Mouse (Mus musculus): Measurements from ENCODE around the gene Zbtb38. TPM values are rescaled to one million over a fixed set of nuclear protein-coding genes. Genes with fewer than 3 reads are reported as not detected.

Zbtb38 gene
- total RNA-seq, 2 experiments from 2014 or later, result 57.9 to 65.3 TPM

GRCm38 (mm10) chr9:96721163-96721799 is 31.4 kb downstream of the Zbtb38 start:
- no peak overlapping the region for H3K4me3 ChIP-seq
- no peak for DNase-seq (ENCODE audit: low spot score in 2 of 2)
- no peak for TF ChIP-seq CTCF (conservative IDR thresholded peaks at IDR 0.05)
- peak overlapping the region; percentile 98 for H3K27ac ChIP-seq

DNA sequence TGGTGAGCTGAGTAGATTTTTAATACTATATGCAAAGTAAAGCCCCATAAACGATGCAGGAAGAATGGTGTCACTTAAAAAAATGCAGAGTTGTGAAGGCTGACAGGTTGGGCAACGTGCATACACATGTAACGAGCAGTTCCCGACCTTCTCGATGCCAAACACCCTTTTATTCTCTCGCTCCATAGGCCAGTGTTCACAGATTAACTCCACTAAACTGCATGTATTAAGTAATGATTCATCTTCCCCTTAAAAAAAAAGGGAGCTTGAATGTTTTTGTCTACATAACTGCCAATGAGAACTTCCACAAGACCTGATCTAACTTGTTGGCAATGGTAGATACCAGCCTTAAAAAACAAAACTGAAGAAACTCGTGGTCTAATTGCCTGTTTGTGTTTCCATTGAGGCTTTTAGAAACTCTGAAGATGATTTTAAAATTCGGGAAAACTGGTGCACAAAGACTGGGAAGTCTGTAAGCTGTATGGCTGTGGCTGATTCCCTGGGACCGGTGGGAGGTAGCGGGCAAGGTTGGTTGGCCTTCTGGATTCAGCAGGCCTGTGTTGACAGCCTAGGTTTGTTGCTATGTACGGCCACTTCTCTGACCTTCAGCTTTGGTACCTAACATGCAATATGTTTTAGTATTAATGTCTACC is 32.0 kb downstream of the Zbtb38 start:
- Histone ChIP-seq H3K4me3 (peak overlapping the region; percentile 82), H3K27ac (peak overlapping the region; percentile 98)

GRCm38 (mm10) chr9:96719408-96720158 is 33.0 kb downstream of the Zbtb38 start:
- TF ChIP-seq CTCF (conservative IDR thresholded peaks at IDR 0.05), result peak; percentile 16; the same call in 1 of the 2 replicates
- no peak for DNase-seq (ENCODE audit: low spot score in 2 of 2)
- H3K4me3 ChIP-seq, result peak overlapping the region; percentile 82

More for the DNA sequence above, 32.0 kb downstream of the Zbtb38 start:
- DNase-seq (ENCODE audit: low spot score in 2 of 2), result no peak
- TF ChIP-seq CTCF (conservative IDR thresholded peaks at IDR 0.05), result no peak

GRCm38 (mm10) chr9:96718888-96719287 is 33.7 kb downstream of the Zbtb38 start:
- no peak for TF ChIP-seq CTCF (conservative IDR thresholded peaks at IDR 0.05)

More at GRCm38 (mm10) chr9:96719408-96720158, 33.0 kb downstream of the Zbtb38 start:
- H3K27ac ChIP-seq, result peak overlapping the region; percentile 98

DNA sequence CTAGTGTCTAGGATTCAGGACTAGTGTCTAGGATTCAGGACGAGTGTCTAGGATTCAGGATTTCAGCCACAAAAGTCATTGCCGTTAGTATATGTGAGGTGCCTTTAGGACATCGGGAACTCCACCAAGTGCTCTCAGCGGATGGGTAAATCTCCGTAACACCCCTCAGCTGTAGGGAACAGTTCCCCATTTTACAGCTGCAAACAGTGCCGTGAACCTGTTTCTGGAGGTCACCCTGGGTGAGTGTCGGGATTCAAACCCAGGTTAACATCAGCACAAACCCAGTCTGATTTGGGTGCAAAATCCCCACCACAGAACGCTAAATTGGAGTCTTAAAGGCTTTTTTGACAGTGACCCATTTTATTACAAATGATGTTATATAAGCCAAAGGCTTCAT is 34.2 kb downstream of the Zbtb38 start:
- no peak for TF ChIP-seq CTCF (conservative IDR thresholded peaks at IDR 0.05)
- no peak for DNase-seq (ENCODE audit: low spot score in 2 of 2)
- Histone ChIP-seq H3K27ac (peak overlapping the region; percentile 98), H3K4me3 (peak overlapping the region; percentile 82; the same call in 1 of the 2 replicates)

More at GRCm38 (mm10) chr9:96718888-96719287, 33.7 kb downstream of the Zbtb38 start:
- no peak for DNase-seq (ENCODE audit: low spot score in 2 of 2)
- Histone ChIP-seq H3K27ac (peak overlapping the region; percentile 98), H3K4me3 (peak overlapping the region; percentile 82)

DNA sequence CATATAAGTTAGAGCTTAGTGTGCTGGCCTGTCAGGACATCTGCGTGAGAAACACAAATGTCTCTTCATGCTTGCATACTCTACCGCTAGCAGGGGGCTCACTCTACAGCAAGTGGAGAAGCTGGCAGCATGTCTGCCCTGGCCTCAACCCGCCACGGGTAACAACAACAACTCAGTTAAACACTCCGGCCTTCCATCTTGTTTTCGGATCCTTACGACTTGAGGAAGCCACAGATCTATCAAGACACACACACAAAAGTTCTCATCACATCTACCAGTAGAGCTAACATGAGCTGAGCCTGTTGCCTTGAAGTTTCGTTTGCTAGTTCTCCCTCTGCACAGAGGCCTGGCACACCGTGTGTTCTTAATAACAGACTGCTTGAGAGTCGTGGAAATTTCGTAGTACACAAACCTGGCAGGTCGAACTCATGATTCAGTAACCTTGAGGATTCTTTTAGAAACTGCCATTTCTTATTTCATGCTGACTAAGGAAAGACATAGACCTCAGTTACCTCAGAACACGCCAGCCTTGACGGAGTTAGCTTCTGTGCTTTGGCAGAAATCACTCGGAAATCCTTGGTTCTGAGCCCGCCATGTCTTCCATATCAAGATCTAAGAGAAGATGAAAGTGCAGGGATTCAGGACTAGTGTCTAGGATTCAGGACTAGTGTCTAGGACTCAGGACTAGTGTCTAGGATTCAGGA is 34.8 kb downstream of the Zbtb38 start:
- DNase-seq (ENCODE audit: low spot score in 2 of 2), result no peak
- TF ChIP-seq CTCF (conservative IDR thresholded peaks at IDR 0.05), result no peak
- Histone ChIP-seq H3K4me3 (no peak overlapping the region), H3K27ac (no peak overlapping the region)

GRCm38 (mm10) chr9:96716735-96717444 is 35.7 kb downstream of the Zbtb38 start:
- no peak for DNase-seq (ENCODE audit: low spot score in 2 of 2)
- TF ChIP-seq CTCF (conservative IDR thresholded peaks at IDR 0.05), result no peak
- Histone ChIP-seq H3K4me3 (no peak overlapping the region), H3K27ac (no peak overlapping the region)

GRCm38 (mm10) chr9:96716136-96716535 is 36.5 kb downstream of the Zbtb38 start:
- no peak for DNase-seq (ENCODE audit: low spot score in 2 of 2)
- H3K27ac ChIP-seq, result no peak overlapping the region
- H3K4me3 ChIP-seq, result no peak overlapping the region
- no peak for TF ChIP-seq CTCF (conservative IDR thresholded peaks at IDR 0.05)

GRCm38 (mm10) chr9:96715171-96715570 is 37.5 kb downstream of the Zbtb38 start:
- TF ChIP-seq CTCF (conservative IDR thresholded peaks at IDR 0.05), result no peak
- no peak for DNase-seq (ENCODE audit: low spot score in 2 of 2)
- no peak overlapping the region for H3K4me3 ChIP-seq
- no peak overlapping the region for H3K27ac ChIP-seq

- DNase-seq (ENCODE audit: low spot score in 2 of 2), result no peak
- Histone ChIP-seq H3K27ac (peak overlapping the region; percentile 71), H3K4me3 (peak overlapping the region; percentile 38)
- TF ChIP-seq CTCF (conservative IDR thresholded peaks at IDR 0.05), result no peak
These were observed 38.9 kb downstream of the Zbtb38 start for GRCm38 (mm10) chr9:96713472-96714390.

Measured in layer of hippocampus, adult 2 months (tissue).